Mouse (Mus musculus) large intestine, adult 2 months (tissue): ENCODE results near the gene Mfng. TPM values are rescaled to one million over a fixed set of nuclear protein-coding genes. Genes with fewer than 3 reads are reported as not detected.

Experiments
- DNase-seq: peaks from one replicate; pipeline ENCODE4 v3.0.0-alpha.2; 2012; ENCODE audit warnings: low read depth, low spot score
- WGBS: fragments of 180-500 bp; shearing (Covaris S2); methylation state at CpG from one replicate; pipeline ENCODE4 v1.1.7; 2018; 5-methylcytosine and 5-hydroxymethylcytosine counted together
- polyA plus RNA-seq: library from polyadenylated mRNA; depleted of rRNA; stranded (reverse); fragments of >200 nt; gene quantifications from 2 replicates; pipeline ENCODE4 v1.2.3, GENCODE M21; 2012; rRNA removed

The Mfng gene
- polyA plus RNA-seq, 1 experiment = 8.6 TPM

DNA sequence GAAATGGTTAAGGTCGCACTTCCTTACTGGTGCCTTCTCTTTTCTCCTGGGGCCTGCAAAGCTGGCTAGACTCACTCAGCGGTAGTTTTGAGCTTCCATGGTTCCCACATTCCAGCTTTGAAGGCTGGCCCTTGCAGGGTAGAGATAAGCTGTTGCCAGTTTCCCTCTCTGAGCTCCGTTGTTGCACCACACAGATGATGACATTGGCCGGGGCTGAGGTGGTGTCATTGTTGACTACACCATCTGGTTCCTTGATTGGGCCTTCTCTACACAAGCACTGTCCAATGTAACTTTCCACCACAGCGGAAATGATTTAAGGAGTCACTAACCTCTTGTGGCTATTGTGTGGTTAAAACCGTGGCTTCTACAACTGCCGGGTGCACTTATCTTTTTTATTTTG is 52.7 kb downstream of the Mfng start:
- no peak for DNase-seq
- WGBS = 62% methylated on average over 7 of the region's 7 CpGs

GRCm38 (mm10) chr15:78720094-78720493 is 53.2 kb downstream of the Mfng start:
- no peak for DNase-seq
- WGBS = 2% methylated on average over 16 of the region's 16 CpGs

GRCm38 (mm10) chr15:78719416-78719815 is 53.9 kb downstream of the Mfng start:
- 13% methylated on average over 14 of the region's 14 CpGs for WGBS
- DNase-seq = no peak

DNA sequence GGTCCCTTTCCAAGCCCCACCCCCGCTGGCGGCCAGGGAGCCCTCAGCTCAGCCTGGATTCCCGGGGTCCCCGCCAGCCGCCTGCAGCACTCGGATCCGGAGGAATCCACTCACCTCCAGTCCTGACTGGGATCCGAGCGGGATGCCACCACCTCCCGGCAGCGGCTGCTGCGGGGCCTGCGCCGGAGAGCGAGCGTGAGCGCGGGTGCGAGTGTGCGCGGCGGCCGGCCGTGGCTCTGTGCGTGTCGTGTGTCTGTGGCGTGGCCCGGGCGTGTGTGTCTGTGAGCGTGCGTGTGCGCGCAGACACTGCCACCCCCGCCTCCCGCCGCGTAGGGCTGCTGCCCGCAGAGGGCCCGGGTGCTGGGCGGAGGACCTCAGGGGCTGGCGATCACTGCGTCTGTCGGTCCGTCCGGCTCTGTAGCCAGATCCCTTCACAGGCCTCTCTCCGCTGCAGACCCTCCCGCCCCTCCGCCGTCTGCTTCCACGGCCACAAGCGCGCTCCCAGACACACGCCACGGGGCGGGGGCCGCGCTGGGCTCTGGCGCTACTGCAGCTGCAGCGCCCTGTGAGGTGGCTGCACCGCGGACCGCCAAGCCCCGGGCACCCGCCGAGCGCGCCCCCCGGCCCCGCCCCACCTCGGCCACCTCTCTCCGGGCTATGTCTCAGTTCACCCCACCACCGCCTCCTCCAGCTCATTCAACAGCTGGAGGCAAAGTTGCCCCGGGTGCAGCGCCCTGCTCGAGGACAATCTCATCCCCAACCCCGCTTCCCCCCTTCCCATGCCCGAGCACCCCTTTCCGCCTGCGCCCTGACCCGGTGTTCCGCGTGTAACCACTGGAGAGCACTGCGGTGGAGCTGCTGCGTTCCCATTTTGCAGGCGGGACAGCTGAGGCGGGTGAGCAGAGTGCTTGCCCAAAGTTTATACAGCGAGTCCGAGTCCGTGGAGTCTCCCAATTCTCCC is 54.7 kb downstream of the Mfng start, which contains the start of gene Elfn2:
Gene Elfn2 (minus strand): TSS at position 482 of the 961 bp plus-strand sequence.
- no peak for DNase-seq
- WGBS = 3% methylated on average over 86 of the region's 89 CpGs

DNA sequence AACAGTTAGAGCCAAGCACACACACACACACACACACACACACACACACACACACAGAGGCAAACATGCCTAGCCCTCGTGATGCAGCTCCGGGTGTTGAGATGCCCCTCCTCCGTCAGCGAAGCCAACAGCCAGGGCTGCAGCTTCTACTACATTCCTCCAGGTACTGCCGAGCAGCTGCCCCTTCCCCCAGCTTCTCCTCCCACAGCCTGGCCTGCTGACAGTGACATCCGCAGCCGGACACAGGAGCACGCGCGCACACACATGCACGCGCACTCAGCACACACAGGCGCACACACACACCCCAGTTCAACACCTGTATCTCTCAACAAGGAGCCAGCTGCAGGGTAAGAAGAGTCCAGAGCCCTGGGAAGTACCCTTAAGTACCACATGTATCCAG is 56.3 kb downstream of the Mfng start:
- 37% methylated on average over 13 of the region's 13 CpGs for WGBS
- no peak for DNase-seq

- no peak for DNase-seq
- WGBS = 43% methylated on average over 5 of the region's 5 CpGs
Observed at GRCm38 (mm10) chr15:78715856-78716255, 57.4 kb downstream of the Mfng start.

DNA sequence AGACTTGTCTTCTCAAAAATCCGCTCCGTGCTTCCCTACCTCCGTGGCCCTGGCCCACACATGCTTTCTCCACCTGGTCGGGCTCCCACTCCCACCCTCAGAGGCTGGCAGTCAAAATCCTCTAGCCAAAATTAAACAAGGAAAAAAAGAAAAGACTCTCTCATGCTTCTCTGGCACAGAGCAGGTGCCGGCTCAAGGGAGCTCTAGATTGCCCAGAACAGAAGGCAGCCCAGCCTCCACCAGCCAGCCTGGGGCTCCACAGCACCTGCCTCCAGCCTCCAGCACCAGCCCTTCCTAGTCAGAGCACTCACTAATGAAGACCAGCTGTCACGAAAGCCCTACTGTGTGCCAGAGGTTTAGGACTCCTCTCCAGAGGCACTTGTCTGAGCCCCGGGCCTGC is 59.5 kb downstream of the Mfng start:
- 75% methylated on average over 7 of the region's 7 CpGs for WGBS
- no peak for DNase-seq

DNA sequence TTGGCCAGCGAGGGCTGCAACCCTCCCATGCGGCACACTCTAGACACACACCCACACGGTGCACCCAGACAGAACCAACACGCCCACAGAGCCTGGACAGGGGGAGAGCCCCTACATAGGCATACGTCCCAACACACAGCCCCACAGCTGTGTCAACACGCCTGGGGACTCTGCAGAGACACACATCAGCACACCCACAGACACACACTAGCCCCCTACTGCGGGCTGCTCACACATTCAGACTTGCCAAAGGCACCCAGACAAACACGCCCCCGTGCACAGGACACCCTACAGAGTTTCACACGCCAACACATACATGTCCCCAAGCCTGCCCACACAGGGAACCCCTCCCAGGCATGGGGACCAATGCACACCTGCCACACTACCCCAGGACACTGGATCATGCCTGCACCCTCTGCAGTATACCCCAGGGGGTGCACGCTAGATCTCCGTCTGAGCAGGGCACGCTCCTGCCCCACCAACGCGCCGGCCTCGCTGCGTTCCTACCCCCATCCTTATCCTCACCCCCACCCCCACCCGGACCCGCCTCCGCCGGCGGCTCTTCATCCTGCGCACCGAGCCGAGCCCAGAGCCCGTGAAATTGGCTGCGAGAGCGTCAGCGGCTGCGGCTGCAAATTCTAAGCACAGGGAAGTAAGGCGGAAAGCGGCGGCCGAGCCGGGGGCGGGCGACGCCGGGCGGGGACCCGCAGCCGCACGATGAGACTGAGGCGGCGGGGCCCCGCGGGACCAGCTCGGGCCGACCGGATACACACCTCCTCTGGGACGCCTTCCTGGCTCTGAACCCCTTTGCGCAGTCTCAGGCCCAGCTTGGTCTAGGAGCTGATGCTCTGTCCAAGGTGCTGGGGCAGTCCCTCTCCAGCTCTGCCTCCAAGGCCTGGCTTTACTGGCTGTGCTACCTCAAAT is 60.7 kb downstream of the Mfng start:
- WGBS = 7% methylated on average over 53 of the region's 53 CpGs
- DNase-seq = no peak

DNA sequence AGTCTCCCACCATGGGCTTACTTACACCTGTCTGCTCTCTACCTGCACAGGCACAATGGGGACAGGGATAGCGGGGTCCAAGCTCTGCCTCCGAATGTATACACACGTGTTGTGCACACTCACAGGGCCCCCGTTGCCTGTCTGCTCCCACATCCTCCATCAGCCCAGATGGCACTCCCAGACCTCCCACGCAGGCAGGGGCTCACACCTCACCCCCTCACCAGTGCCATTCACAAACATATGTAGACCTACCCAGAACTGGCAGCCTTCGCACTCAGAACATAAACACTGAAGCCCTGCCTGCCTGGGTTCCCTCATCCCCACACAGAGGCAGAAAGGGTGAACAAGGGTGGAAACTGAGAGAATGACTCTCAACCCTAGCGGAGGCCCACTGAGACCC is 61.3 kb downstream of the Mfng start:
- no peak for DNase-seq
- 69% methylated on average over 7 of the region's 7 CpGs for WGBS

DNA sequence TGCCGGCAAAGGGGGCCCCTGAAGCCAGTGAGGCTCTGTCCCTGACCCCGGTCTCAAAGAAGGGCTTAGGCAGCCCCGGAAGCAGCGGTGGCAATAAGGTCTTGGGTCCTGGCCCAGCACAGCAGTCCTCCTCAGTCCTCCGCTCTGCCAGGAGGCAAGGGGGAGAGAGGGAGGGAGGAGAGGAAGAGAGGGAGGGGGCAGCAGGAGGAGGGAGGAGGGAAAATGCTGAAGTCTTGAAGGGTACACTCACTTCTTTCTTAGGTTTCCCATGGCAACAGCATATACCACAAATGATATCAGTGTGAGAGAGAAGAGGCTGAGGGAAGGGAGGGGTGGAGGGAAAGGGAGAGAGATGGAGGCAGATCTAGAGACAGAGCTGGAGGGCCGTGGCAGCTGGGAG is 62.6 kb downstream of the Mfng start:
- 55% methylated on average over 6 of the region's 6 CpGs for WGBS
- no peak for DNase-seq

DNA sequence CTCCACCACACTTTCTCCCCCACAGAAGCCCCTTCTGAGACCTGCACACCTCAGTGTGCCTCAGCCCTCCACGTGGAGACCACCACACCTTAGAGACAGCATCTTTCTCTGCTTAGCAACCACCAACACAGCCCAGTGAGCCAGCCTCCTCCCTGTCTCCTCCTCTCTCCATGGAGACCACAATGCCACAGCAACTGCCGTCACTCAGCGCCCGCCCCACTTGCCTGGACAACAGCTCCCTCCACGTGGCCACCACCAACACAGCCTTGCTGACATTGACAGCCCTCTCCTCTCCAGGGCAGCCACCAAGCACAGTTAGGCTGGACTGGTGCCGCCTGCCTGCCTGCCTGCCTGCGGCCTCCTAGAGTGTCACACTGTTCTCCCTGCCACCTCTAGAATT is 63.5 kb downstream of the Mfng start:
- no peak for DNase-seq
- 30% methylated on average over 7 of the region's 7 CpGs for WGBS

DNA sequence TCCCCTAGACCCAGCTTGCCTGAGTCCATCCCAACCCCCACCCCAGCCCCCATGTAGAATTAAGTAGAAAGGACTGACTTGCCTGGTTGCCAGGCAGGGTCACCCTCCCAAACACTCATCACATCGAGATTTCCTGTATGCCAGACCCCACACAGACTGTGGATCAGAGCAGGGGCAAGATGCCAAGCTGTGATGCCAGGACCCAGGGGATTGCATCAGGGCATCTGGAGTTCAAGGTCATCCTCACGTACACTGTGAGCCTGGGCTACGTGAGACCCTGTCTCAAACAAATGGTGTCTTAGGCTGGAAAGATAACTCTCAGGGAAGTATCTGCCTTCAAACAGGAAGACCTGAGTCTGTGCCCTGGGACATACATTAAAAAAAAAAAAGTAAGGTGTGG is 66.6 kb downstream of the Mfng start:
- 31% methylated on average over 3 of the region's 3 CpGs for WGBS

More for the DNA sequence above, 66.6 kb downstream of the Mfng start:
- no peak for DNase-seq

Other genes starting within 250 kb of the Mfng start
- gene C1qtnf6, start 242.1 kb downstream of the Mfng start, polyA plus RNA-seq = 12.7 and 13.4 TPM in 2 replicates
- 0.51 and 0.82 TPM in 2 replicates for gene Sstr3, start 228.8 kb downstream of the Mfng start, polyA plus RNA-seq
- gene Rac2, start 200.7 kb downstream of the Mfng start, polyA plus RNA-seq = 137 and 139 TPM in 2 replicates
- gene Cyth4, start 176.4 kb downstream of the Mfng start, polyA plus RNA-seq = 13.0 and 16.3 TPM in 2 replicates
- gene Elfn2, start 54.7 kb downstream of the Mfng start, polyA plus RNA-seq = 0.18 and 0.24 TPM in 2 replicates
- gene Card10, start 29.6 kb upstream of the Mfng start, polyA plus RNA-seq = 19.4 and 24.2 TPM in 2 replicates
- gene Cdc42ep1, start 69.1 kb upstream of the Mfng start, polyA plus RNA-seq = 21.1 and 25.7 TPM in 2 replicates
- gene Lgals2, start 82.1 kb upstream of the Mfng start, polyA plus RNA-seq = 4,393 and 4,778 TPM in 2 replicates
- 62.7 and 72.9 TPM in 2 replicates for gene Gga1, start 103.7 kb upstream of the Mfng start, polyA plus RNA-seq
- 0.11 and 0.14 TPM in 2 replicates for gene Gm49510, start 126.2 kb upstream of the Mfng start, polyA plus RNA-seq
- 24.7 and 35.2 TPM in 2 replicates for gene Sh3bp1, start 126.3 kb upstream of the Mfng start, polyA plus RNA-seq
- 3.6 and 4.0 TPM in 2 replicates for gene Pdxp, start 140.4 kb upstream of the Mfng start, polyA plus RNA-seq
- 233 and 310 TPM in 2 replicates for gene Lgals1, start 153.2 kb upstream of the Mfng start, polyA plus RNA-seq
- 18.9 and 19.6 TPM in 2 replicates for gene Nol12, start 161.5 kb upstream of the Mfng start, polyA plus RNA-seq
- 45.2 and 70.2 TPM in 2 replicates for gene Triobp, start 174.2 kb upstream of the Mfng start, polyA plus RNA-seq